Mouse (Mus musculus) fat pad, adult 2 months (tissue): ENCODE data around the gene Auts2.

Source experiments
- DNase-seq: peaks from one replicate; pipeline ENCODE4 v3.0.0-alpha.2; 2011; ENCODE audit warnings: low read depth, low spot score; ENCODE audit errors: extremely low read depth

Auts2 gene

GRCm38 (mm10) chr5:132270074-132270473, 273.1 kb downstream of the Auts2 start:
- no peak for DNase-seq

GRCm38 (mm10) chr5:132268351-132268967, 274.7 kb downstream of the Auts2 start:
- DNase-seq: no peak

- no peak for DNase-seq
Measured at GRCm38 (mm10) chr5:132265015-132265414, 278.1 kb downstream of the Auts2 start.

- no peak for DNase-seq
Measured at GRCm38 (mm10) chr5:132261750-132262149, 281.4 kb downstream of the Auts2 start.

- DNase-seq: no peak
Measured at GRCm38 (mm10) chr5:132258882-132259281, 284.3 kb downstream of the Auts2 start.

GRCm38 (mm10) chr5:132255579-132255978, 287.6 kb downstream of the Auts2 start:
- no peak for DNase-seq

- peak; percentile 82 for DNase-seq
Measured at GRCm38 (mm10) chr5:132249523-132249922, 293.6 kb downstream of the Auts2 start.

GRCm38 (mm10) chr5:132248069-132248468, 295.1 kb downstream of the Auts2 start:
- peak; percentile 68 for DNase-seq

- DNase-seq: no peak
Measured at GRCm38 (mm10) chr5:132235460-132235859, 307.7 kb downstream of the Auts2 start.

GRCm38 (mm10) chr5:132234471-132234870, 308.7 kb downstream of the Auts2 start:
- DNase-seq: no peak

- DNase-seq: no peak
Measured at GRCm38 (mm10) chr5:132231280-132232047, 311.7 kb downstream of the Auts2 start.

- no peak for DNase-seq
Measured at GRCm38 (mm10) chr5:132229644-132230357, 313.3 kb downstream of the Auts2 start.

GRCm38 (mm10) chr5:132229023-132229422, 314.1 kb downstream of the Auts2 start:
- DNase-seq: no peak

GRCm38 (mm10) chr5:132220376-132220930, 322.7 kb downstream of the Auts2 start:
- no peak for DNase-seq

GRCm38 (mm10) chr5:132216143-132216542, 327.0 kb downstream of the Auts2 start:
- DNase-seq: no peak

GRCm38 (mm10) chr5:132212446-132212845, 330.7 kb downstream of the Auts2 start:
- DNase-seq: no peak

GRCm38 (mm10) chr5:132209694-132210093, 333.4 kb downstream of the Auts2 start:
- no peak for DNase-seq

- DNase-seq: no peak
Measured at GRCm38 (mm10) chr5:132206220-132206619, 336.9 kb downstream of the Auts2 start.

- peak; percentile 21 for DNase-seq
Measured at GRCm38 (mm10) chr5:132203846-132204245, 339.3 kb downstream of the Auts2 start.

- DNase-seq: no peak
Measured at GRCm38 (mm10) chr5:132201077-132201645, 342.0 kb downstream of the Auts2 start.

GRCm38 (mm10) chr5:132200595-132200994, 342.5 kb downstream of the Auts2 start:
- DNase-seq: no peak
